Mouse (Mus musculus) c-Kit-negative CD71-positive TER-119-positive erythroid progenitor cells, embryonic 14.5 days (primary cell): ENCODE data around the gene Tent4b.

Experiments
- DNase-seq: peaks from one replicate; pipeline ENCODE4 v3.0.0-alpha.2; 2013; ENCODE audit warnings: low read depth, low spot score

Gene Tent4b

DNA sequence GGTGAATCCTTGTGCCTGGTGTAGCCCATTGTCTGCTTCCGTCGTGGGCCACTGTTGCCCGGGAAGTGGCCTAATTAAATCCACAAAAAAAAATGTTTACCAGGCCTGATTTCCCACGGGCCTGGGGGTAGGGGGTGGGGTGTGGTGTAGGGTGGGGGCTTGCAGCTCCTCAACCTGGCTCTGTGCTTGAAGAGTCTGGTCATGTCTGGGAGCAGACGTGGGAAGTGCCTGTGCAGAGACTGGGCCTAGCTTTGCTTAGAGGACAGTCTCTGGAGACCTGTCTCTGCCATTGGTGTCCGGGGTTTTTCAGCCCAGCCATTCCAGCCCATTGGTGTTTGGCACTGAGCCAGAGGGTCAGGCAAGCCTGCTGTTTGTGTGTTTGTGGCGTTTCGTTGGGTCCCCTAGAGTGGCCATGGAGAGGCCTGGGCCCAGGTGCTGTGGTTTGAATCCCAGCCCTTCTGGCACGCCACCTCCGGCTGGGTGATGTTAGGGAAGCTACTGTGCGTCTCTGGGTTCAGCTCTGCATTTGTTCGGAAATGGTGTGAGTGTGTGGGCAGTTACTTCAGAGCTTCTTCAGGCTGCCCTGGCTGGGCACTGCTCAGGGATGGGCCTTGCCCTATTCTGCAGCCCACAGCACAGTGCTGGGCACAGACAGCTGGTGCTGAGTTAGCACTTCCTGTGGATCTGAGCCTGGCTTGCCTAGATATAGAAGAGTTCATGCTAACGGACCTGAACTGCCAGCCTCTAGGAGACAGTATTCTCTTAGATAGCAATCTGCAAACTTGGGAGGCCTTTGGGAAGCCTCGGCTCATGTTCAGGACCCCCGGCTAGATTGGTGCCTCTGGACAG lies 102.8 kb downstream of the Tent4b start:
- no peak for DNase-seq

DNA sequence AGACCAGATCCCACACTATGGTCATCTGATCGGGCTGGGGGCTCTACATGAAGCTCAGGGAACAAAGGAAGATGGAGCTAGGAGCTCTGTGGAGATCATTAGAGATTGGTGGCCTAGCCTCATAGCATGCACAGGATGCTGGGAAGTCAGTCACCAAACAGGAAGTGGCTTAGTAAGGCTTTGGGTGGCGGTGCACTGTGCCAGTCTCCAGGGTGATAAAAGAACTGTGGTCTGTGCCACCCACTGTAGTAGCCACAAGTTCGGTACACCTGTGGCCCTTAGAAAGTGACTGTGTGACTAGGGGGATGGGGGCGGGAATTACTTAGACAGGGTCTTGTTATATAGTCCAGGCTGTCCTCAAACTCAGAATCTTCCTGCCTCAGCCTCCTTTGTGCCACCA lies 106.8 kb downstream of the Tent4b start:
- DNase-seq, result no peak

DNA sequence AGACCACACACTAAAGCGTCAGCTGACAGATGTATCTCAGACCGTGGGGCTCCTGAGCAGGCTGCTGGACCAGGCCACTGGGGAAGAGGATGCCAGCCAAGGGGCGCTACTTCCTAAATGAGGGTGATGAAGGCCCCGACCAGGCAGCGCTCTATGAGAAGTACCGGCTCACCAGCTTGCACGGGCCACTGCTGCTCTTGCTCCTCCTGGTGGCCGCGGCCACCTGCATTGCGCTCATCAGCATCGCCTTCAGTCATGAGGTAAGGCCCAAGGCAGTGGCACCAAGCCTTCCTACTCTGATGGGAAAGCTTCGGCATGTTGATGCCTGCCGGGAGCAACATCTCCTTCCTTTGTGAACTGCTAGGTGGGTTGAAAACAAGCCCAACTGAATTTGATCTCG lies 107.5 kb downstream of the Tent4b start:
- no peak for DNase-seq

DNA sequence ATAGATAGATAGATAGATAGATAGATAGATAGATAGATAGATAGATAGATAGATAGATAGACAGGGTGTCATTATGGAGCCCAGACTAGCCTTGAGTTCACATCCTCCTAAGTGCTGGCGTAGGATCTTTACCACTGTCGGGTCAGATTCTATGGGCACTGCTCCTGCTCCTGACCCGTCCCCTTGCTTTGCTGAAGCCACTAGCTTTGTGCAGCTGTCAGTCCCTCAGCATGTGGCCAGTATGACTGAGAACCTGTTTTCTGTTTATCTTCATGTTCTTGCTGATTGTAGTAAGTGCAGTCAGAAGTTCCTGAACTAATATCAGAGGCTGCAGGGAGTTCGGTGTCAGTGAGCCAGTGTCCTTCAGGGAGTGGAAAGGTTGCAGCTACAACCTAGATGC lies 108.7 kb downstream of the Tent4b start:
- no peak for DNase-seq
